Mouse (Mus musculus): Measurements from ENCODE around the gene Fem1b. TPM values are rescaled to one million over a fixed set of nuclear protein-coding genes. Genes with fewer than 3 reads are reported as not detected.

Fem1b gene
- total and polyA plus RNA-seq, 3 experiments: 4.9 to 16.7 (median 16.1) TPM

DNA sequence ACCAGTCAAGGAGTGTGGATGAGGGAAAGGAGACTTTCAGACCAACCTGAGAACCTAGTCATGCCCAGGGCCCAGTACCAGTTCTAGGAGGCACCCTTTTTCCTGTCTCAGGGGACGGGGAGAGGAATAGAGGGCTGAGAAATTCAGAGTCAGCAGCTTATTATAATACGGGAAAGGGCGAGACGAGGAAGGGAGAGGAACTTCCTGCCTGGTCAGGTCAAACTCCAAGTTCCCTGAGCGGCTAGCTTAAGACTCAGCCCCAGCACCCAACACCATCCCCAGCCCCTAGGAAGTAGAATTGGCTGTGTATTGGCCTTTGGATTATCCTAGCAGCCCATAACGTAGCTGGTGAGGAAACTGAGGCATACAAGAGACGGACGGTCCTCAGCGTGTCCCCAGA lies 45.5 kb upstream of the Fem1b start:
- 58% methylated on average over 9 of the region's 9 CpGs for WGBS
- H3K4me1 ChIP-seq (ENCODE audit: control insufficient read depth, insufficient read depth, low read length): peaks cover 5% of the 10 kb centered on the region
- H3K36me3 ChIP-seq (ENCODE audit: control insufficient read depth, insufficient read depth, low read length): no peaks in the 10 kb centered on the region
- peak; percentile 46 to 47 for DNase-seq
- no peaks in the 10 kb centered on the region for H3K27me3 ChIP-seq (ENCODE audit: control insufficient read depth, insufficient read depth, low read length)
- intact Hi-C loops (cut with DNase I): no loop called here
- TF ChIP-seq EP300 (IDR thresholded peaks at IDR 0.05; ENCODE audit: insufficient read depth, low read depth, low read length) (no peak), POLR2A (IDR thresholded peaks at IDR 0.05; ENCODE audit: insufficient read depth, low read depth, low read length) (0 out of 2 replicates have a peak, but pooled peaks have one; percentile 39)
- H3K27ac ChIP-seq: peak overlapping the region; percentile 59
- no peaks in the 10 kb centered on the region for H3K79me2 ChIP-seq (replicated peaks; ENCODE audit: control insufficient read depth, insufficient read depth, low read length)
- peak overlapping the region; percentile 26; the same call in 1 of the 2 replicates for H3K4me3 ChIP-seq
- no peak overlapping the region for H3K9ac ChIP-seq (ENCODE audit: low read depth, low read length)

DNA sequence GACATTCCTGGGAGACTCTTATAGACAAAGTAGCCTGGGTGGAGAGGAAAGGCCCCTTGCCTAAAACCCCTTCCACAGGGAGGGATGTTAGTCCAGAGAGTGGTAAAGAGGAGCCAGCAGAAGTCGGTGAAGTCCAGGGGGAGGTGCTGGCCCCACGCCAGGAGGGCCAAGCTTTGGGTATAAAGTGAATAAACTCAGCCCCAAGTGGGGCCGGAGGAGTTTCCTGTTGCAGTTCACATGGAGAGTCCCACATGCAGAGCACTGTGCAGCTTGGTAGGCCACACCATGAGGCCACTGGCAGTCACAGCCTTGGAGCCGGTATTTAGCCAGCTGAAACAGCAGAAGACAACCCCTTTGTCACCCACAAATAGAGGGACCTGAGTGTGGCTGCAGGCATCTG lies 42.7 kb upstream of the Fem1b start:
- Histone ChIP-seq H3K79me2 (replicated peaks; ENCODE audit: control insufficient read depth, insufficient read depth, low read length) (no peaks in the 10 kb centered on the region), H3K27ac (no peak overlapping the region), H3K36me3 (ENCODE audit: control insufficient read depth, insufficient read depth, low read length) (no peaks in the 10 kb centered on the region), H3K4me3 (no peak overlapping the region), H3K9ac (ENCODE audit: low read depth, low read length) (no peak overlapping the region), H3K27me3 (ENCODE audit: control insufficient read depth, insufficient read depth, low read length) (no peaks in the 10 kb centered on the region), H3K4me1 (ENCODE audit: control insufficient read depth, insufficient read depth, low read length) (peaks cover 5% of the 10 kb centered on the region)
- TF ChIP-seq EP300 (IDR thresholded peaks at IDR 0.05; ENCODE audit: insufficient read depth, low read depth, low read length) (no peak), POLR2A (IDR thresholded peaks at IDR 0.05; ENCODE audit: insufficient read depth, low read depth, low read length) (no peak), CTCF (IDR thresholded peaks at IDR 0.05) (no peak)
- 39% methylated on average over 4 of the region's 4 CpGs for WGBS
- intact Hi-C loops (cut with DNase I): no loop called here
- no peak for DNase-seq

DNA sequence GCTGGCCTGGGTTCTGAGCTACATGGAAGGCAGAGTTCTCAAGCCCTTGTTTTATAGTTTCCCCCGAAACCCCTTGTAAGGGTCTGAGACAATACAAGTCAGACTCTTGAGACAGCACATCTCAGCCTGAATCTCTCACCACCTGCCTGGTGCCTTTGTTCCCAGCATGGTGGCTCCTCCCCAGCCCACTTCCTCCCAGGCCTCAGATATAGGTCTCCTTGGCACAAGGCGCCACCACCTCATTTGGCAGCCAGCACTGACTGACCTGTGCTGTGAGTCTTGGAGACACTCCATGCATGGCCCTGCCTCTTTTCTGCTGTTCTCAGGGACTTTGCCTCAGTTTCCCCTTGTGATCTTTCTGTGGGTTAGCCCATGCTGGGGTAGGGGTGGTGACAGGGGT lies 39.8 kb upstream of the Fem1b start:
- Histone ChIP-seq H3K36me3 (ENCODE audit: control insufficient read depth, insufficient read depth, low read length) (no peaks in the 10 kb centered on the region), H3K9ac (ENCODE audit: low read depth, low read length) (no peak overlapping the region), H3K27me3 (ENCODE audit: control insufficient read depth, insufficient read depth, low read length) (no peaks in the 10 kb centered on the region), H3K4me3 (no peak overlapping the region), H3K27ac (no peak overlapping the region), H3K79me2 (replicated peaks; ENCODE audit: control insufficient read depth, insufficient read depth, low read length) (no peaks in the 10 kb centered on the region), H3K4me1 (ENCODE audit: control insufficient read depth, insufficient read depth, low read length) (peaks cover 1% of the 10 kb centered on the region; the same call in 1 of the 2 replicates)
- no peak for TF ChIP-seq CTCF (IDR thresholded peaks at IDR 0.05)
- no peak for TF ChIP-seq POLR2A (IDR thresholded peaks at IDR 0.05; ENCODE audit: insufficient read depth, low read depth, low read length)
- no peak for TF ChIP-seq EP300 (IDR thresholded peaks at IDR 0.05; ENCODE audit: insufficient read depth, low read depth, low read length)
- WGBS: 89% methylated on average over 2 of the region's 2 CpGs
- intact Hi-C loops (cut with DNase I): no loop called here
- no peak for DNase-seq

DNA sequence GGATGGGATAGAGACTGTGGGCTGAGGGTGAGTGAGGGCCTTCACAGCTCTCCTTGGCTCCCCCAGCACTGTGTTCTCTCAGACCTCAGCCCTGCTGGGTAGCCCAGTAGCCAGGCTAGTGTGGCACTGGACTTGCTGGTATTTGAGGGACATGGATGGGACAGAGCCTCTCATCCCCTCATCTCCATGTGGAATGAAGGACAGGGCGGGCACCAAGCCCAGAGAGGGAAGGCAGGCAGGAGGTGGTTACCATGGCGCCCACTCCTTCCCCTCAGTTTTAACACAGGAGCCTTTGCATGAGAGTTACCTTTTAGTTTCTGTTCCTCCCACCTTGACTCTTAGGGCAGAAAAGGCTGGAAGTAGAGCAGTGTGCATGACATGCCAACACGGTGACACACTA lies 36.9 kb upstream of the Fem1b start:
- intact Hi-C loops (cut with DNase I): loop anchor here (5.0 to 10.0 kb wide), 3 partner anchors 129 to 526 kb away; partner anchors contain the start of gene Map2k5
- Histone ChIP-seq H3K4me3 (no peak overlapping the region), H3K4me1 (ENCODE audit: control insufficient read depth, insufficient read depth, low read length) (peaks cover 1% of the 10 kb centered on the region; the same call in 1 of the 2 replicates), H3K36me3 (ENCODE audit: control insufficient read depth, insufficient read depth, low read length) (no peaks in the 10 kb centered on the region), H3K27me3 (ENCODE audit: control insufficient read depth, insufficient read depth, low read length) (no peaks in the 10 kb centered on the region), H3K79me2 (replicated peaks; ENCODE audit: control insufficient read depth, insufficient read depth, low read length) (no peaks in the 10 kb centered on the region), H3K27ac (no peak overlapping the region), H3K9ac (ENCODE audit: low read depth, low read length) (no peak overlapping the region)
- TF ChIP-seq POLR2A (IDR thresholded peaks at IDR 0.05; ENCODE audit: insufficient read depth, low read depth, low read length) (no peak), CTCF (IDR thresholded peaks at IDR 0.05) (no peak), EP300 (IDR thresholded peaks at IDR 0.05; ENCODE audit: insufficient read depth, low read depth, low read length) (no peak)
- 97% methylated on average over 3 of the region's 3 CpGs for WGBS
- no peak for DNase-seq

DNA sequence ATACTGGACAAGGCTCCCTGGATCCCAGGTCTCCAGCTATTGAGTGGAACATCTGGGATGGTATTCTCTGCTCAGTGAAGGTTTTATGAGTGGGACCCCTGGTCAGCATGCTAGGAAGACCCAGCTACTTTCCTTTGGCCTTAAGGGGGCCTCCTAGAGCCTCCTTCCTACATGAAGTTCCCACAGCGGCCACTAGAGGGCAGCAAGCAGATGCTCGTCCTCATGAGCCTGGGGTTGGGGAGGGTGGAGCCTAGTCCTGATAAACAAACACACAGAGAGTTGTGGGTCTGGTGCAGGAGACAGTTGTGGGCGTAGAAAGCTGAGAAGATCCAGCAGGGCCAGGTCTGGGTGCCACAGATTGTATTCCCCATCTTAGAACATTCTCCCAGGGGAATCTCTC lies 36.0 kb upstream of the Fem1b start:
- TF ChIP-seq EP300 (IDR thresholded peaks at IDR 0.05; ENCODE audit: insufficient read depth, low read depth, low read length) (peak; percentile 87; the same call in 1 of the 2 replicates), CTCF (IDR thresholded peaks at IDR 0.05) (peak; percentile 100), POLR2A (IDR thresholded peaks at IDR 0.05; ENCODE audit: insufficient read depth, low read depth, low read length) (peak; percentile 30; the same call in 1 of the 2 replicates)
- intact Hi-C loops (cut with DNase I): loop anchor here (1.0 to 10.0 kb wide), 5 partner anchors 130 to 615 kb away; partner anchors contain the start of gene Map2k5
- H3K79me2 ChIP-seq (replicated peaks; ENCODE audit: control insufficient read depth, insufficient read depth, low read length): no peaks in the 10 kb centered on the region
- peak overlapping the region; percentile 13; the same call in 1 of the 2 replicates for H3K9ac ChIP-seq (ENCODE audit: low read depth, low read length)
- DNase-seq: peak; percentile 83 to 91
- peaks cover 1% of the 10 kb centered on the region; the same call in 1 of the 2 replicates for H3K4me1 ChIP-seq (ENCODE audit: control insufficient read depth, insufficient read depth, low read length)
- no peak overlapping the region for H3K4me3 ChIP-seq
- peak overlapping the region; percentile 55 for H3K27ac ChIP-seq
- WGBS: 4% methylated on average over 3 of the region's 3 CpGs
- H3K36me3 ChIP-seq (ENCODE audit: control insufficient read depth, insufficient read depth, low read length): no peaks in the 10 kb centered on the region
- H3K27me3 ChIP-seq (ENCODE audit: control insufficient read depth, insufficient read depth, low read length): no peaks in the 10 kb centered on the region

DNA sequence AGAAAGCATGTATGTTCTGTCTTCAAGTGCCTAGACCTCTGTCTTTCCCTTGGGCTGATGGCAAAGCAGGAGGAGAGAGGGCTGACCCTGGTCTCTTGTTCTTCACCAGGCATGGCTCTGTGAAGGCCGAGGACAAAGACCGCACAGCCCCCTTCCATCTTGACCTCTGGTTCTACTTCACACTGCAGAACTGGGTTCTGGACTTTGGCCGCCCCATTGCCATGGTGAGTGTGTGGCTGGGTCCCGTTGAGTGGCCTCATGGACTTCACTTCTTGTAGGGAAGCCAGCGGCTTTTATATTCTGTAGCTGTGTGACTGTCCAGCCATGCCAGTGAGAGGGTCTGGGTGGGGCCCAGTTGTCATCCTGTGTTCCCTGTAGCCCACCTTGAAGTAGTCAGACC lies 32.7 kb upstream of the Fem1b start:
- H3K4me3 ChIP-seq: no peak overlapping the region
- intact Hi-C loops (cut with DNase I): loop anchor here (10.0 kb wide), 1 partner anchor 530 kb away; the partner anchor contains the start of gene Map2k5
- H3K27me3 ChIP-seq (ENCODE audit: control insufficient read depth, insufficient read depth, low read length): no peaks in the 10 kb centered on the region
- DNase-seq: no peak
- H3K36me3 ChIP-seq (ENCODE audit: control insufficient read depth, insufficient read depth, low read length): no peaks in the 10 kb centered on the region
- H3K4me1 ChIP-seq (ENCODE audit: control insufficient read depth, insufficient read depth, low read length): peaks cover 1% of the 10 kb centered on the region
- 92% methylated on average over 5 of the region's 5 CpGs for whole genome bisulfite sequencing
- TF ChIP-seq CTCF (IDR thresholded peaks at IDR 0.05) (no peak), EP300 (IDR thresholded peaks at IDR 0.05; ENCODE audit: insufficient read depth, low read depth, low read length) (no peak), POLR2A (IDR thresholded peaks at IDR 0.05; ENCODE audit: insufficient read depth, low read depth, low read length) (no peak)
- no peaks in the 10 kb centered on the region for H3K79me2 ChIP-seq (replicated peaks; ENCODE audit: control insufficient read depth, insufficient read depth, low read length)
- no peak overlapping the region for H3K27ac ChIP-seq
- no peak overlapping the region for H3K9ac ChIP-seq (ENCODE audit: low read depth, low read length)

All from heart, adult 2 months (tissue).